Mouse (Mus musculus): ENCODE measurements around the gene Gm10198.

Gene Gm10198

DNA sequence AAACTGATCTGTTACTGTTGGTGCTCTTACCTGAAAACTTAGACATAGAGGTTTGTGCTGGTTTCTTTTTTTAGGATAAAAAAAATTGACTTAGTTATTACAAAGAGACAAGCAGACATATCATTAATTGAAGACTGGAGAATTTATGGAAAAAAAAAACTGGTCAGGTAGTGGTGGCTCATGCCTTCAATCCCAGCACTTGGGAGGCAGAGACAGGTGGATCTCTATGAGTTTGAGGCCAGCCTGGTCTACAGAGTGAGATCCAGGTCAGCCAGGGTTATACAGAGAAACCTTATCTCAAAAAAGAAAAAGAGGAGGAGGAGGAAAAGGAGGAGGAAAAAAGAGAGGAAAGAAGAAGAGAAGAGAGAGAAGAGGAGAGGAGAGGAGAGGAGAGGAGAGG lies at the start of gene Gm10198:
Gene Gm10198 (plus strand): TSS at position 301 of the 400 bp plus-strand sequence.
- in situ Hi-C loops (cut with MboI; ENCODE audit: low pct_unique_long_range_greater_than_20kb in 1 of 2, low sequenced_read_pairs in 2 of 2, unreplicated experiment in 1 of 2), result no loop called here

DNA sequence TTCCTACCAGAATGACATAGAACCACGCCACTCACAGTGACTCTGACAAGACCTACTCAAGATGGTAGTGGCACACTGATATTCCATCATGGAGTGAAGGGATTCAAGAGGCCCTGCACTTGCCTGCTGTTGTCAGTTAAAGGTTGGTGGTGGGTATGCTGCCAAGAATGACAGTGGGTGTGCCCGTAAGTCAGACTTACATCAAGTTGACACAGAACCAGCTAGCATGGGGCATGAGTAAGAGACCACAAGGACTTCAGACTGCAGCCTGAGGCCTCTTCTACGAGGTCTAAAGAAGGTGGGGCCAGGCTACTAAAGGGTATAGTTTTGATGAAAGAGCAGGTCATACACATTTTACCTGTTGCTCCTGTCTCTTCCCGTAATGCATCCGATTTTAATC lies 47.3 kb upstream of the Gm10198 start:
- in situ Hi-C loops (cut with MboI; ENCODE audit: low pct_unique_long_range_greater_than_20kb in 1 of 2, low sequenced_read_pairs in 2 of 2, unreplicated experiment in 1 of 2), result no loop called here

DNA sequence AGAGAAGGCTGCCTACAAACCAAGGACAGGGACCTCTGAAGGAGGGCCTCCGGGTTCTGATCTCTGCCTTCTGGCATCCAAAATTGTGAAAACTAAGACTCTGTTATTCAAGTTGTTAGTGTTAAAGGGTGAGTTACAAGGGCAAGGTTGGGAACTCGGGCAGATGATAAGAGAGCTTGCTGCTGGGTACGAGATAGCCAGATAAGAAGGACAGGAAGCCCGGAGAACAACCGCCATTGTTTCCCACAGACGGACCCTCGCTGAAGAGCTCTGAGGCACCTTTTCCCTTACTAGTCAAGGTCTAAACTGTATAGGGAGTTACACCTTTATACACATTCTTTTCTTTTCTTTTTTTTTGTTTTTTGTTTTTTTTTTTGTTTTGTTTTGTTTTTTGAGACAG lies 39.8 kb upstream of the Gm10198 start:
- in situ Hi-C loops (cut with MboI; ENCODE audit: low pct_unique_long_range_greater_than_20kb in 1 of 2, low sequenced_read_pairs in 2 of 2, unreplicated experiment in 1 of 2), result loop anchor here in 1 of 2 experiments (25.0 kb wide), 1 partner anchor 710 kb away; no protein-coding TSS in a partner anchor

DNA sequence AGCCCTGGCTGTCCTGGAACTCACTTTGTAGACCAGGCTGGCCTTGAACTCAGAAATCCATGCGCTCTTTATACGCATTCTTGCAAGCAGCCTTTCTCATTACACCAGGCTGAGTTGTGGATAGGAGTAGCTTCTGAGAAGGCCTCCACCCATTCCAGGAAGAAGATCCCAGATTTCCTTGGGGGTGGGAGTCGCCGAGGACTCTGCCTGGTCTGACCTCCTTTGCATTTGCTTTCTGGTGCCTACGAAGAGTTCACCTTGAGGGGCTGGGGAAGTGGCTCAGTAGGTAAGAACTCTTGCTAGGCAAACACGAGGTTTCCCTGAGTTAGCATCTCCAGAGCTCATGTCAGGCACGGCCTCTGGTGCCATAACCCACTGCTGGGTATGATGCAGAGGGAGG lies 39.4 kb upstream of the Gm10198 start:
- in situ Hi-C loops (cut with MboI; ENCODE audit: low pct_unique_long_range_greater_than_20kb in 1 of 2, low sequenced_read_pairs in 2 of 2, unreplicated experiment in 1 of 2), result loop anchor here in 1 of 2 experiments (25.0 kb wide), 1 partner anchor 709 kb away; no protein-coding TSS in a partner anchor

DNA sequence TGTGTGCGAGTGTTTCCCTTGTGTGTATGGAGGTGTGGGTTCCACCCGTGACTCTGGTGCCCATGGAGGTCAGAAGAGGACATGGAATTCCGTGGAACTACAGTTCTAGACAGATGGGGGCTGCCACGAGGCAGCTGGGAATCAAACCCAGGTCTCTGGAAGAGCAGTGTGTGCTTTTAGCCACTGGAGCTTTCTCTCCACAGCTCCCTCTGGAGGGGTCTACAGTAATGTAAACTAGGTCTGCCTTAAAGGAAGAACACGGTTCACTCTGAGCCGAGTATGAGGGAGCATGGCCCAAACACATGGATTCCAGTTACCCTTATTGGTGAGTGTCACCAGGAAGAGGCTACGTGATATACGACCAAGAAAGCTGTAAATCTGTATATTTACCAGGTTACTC lies 38.6 kb upstream of the Gm10198 start:
- in situ Hi-C loops (cut with MboI; ENCODE audit: low pct_unique_long_range_greater_than_20kb in 1 of 2, low sequenced_read_pairs in 2 of 2, unreplicated experiment in 1 of 2), result loop anchor here in 1 of 2 experiments (25.0 kb wide), 1 partner anchor 708 kb away; no protein-coding TSS in a partner anchor

DNA sequence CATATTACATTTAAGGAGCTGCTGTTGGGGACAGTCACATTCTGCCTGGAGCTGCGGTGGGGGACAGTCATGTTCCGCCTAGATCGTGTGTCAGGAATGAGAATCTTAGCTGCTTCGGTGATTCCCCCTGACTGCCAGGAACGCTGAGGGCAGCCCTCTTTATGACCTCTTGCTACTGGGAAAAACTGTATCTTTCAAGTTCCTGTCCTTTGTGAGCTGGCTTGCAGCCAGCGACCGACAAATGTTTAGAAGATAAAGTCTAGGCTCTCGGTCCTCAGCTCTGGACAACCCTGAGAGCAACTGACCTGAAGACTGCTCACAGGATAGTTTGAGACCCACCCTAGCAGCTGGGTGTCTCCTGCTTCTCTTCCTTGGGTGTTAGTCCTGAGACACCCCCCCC lies 37.3 kb upstream of the Gm10198 start:
- in situ Hi-C loops (cut with MboI; ENCODE audit: low pct_unique_long_range_greater_than_20kb in 1 of 2, low sequenced_read_pairs in 2 of 2, unreplicated experiment in 1 of 2), result loop anchor here in 1 of 2 experiments (25.0 kb wide), 1 partner anchor 707 kb away; no protein-coding TSS in a partner anchor

DNA sequence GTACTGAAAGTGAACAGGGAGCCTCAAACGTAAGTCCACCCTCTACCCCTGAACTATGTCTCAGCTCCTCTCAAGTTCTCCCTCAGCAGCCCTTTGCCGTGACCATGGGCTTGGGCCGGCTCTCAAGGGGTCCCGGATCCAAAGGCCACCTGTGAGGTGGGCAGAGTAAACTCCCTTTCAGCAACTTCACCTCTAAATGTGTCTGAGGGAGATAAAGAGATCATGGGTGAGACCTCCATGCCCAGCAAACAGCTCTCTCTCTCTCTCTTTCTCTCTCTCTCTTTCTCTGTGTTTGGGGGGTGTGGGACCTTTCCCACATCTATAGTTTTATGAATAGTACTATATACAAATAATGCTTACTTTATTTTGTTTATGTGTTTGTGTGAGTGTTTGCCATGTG lies 36.2 kb upstream of the Gm10198 start:
- in situ Hi-C loops (cut with MboI; ENCODE audit: low pct_unique_long_range_greater_than_20kb in 1 of 2, low sequenced_read_pairs in 2 of 2, unreplicated experiment in 1 of 2), result loop anchor here in 1 of 2 experiments (25.0 kb wide), 1 partner anchor 706 kb away; no protein-coding TSS in a partner anchor

DNA sequence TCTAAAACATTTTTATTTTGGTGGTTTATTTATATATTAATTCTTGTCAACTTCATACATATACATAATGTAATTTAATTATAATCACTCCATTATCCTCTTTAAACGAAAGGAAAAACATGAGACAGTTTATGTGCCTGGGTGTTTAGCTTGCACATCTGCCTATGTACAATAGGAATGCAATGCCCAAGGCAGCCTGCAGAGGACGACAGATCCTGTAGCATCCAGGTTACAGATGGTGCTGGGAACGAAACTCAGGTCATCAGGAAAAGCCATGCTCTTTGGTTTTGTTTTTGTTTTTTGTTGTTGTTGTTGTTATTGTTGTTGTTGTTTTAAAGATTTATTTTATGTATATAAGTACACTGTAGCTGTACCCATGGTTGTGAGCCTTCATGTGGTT lies 32.4 kb upstream of the Gm10198 start:
- in situ Hi-C loops (cut with MboI; ENCODE audit: low pct_unique_long_range_greater_than_20kb in 1 of 2, low sequenced_read_pairs in 2 of 2, unreplicated experiment in 1 of 2), result loop anchor here (5.0 to 25.0 kb wide), 3 partner anchors 187 to 702 kb away; no protein-coding TSS in a partner anchor

DNA sequence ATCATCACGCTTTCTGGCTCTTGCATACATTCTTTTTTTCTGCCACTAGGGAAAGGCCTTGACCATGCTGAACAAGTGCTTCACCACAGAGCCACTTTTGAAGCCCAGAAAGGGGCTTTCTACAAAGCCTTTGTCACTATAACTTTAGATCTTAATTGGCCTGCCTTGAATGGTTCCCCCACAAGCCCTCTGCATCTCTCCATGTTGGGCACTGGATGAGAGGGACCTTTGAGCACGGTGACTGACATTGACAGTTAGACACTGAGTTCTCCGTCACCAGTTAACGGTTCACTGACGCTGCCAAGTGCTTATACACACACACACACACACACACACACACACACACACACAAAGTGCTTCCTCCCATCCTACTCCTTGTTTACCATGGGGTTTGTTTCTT lies 30.0 kb upstream of the Gm10198 start:
- in situ Hi-C loops (cut with MboI; ENCODE audit: low pct_unique_long_range_greater_than_20kb in 1 of 2, low sequenced_read_pairs in 2 of 2, unreplicated experiment in 1 of 2), result loop anchor here (5.0 to 25.0 kb wide), 3 partner anchors 185 to 700 kb away; no protein-coding TSS in a partner anchor

DNA sequence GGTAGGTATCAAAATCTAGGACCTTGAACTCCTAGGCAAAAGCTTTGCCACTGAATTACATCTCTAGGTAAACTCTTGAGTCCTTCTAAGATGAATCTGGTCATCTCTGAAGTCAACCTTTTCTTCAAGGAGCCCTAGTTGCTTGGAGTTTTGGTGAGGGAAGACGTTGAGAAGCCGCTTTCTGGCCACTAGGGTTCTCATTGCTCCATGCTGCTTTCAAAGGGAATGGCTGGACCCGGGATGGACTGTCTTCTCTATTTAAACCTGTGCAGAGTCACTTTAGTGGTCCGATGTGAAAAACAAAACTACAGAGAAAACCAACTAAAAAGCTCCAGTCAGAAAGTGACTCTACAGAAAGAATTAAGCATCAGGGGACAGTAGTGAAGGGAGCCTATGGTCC lies 18.4 kb upstream of the Gm10198 start:
- in situ Hi-C loops (cut with MboI; ENCODE audit: low pct_unique_long_range_greater_than_20kb in 1 of 2, low sequenced_read_pairs in 2 of 2, unreplicated experiment in 1 of 2), result loop anchor here in 1 of 2 experiments (25.0 kb wide), 1 partner anchor 688 kb away; no protein-coding TSS in a partner anchor

DNA sequence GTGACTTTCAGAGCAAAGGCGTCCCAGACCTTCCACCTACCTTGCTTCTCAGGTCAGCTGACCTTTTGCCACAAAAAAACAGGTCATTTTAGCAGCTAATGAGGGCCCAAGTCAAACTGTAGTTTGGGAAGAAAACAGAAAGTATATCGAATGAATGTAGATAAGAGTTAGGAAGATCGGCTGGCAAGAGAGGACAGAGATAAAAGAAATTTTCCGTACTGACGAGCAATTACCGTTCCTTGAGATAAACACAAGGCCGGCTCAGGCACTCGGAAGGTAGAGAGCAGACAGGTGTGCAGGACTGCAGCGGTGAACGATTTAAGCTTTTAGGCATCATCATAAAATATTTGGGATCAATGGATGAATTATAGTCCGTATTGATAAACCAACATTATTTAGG lies 15.4 kb upstream of the Gm10198 start:
- in situ Hi-C loops (cut with MboI; ENCODE audit: low pct_unique_long_range_greater_than_20kb in 1 of 2, low sequenced_read_pairs in 2 of 2, unreplicated experiment in 1 of 2), result no loop called here

DNA sequence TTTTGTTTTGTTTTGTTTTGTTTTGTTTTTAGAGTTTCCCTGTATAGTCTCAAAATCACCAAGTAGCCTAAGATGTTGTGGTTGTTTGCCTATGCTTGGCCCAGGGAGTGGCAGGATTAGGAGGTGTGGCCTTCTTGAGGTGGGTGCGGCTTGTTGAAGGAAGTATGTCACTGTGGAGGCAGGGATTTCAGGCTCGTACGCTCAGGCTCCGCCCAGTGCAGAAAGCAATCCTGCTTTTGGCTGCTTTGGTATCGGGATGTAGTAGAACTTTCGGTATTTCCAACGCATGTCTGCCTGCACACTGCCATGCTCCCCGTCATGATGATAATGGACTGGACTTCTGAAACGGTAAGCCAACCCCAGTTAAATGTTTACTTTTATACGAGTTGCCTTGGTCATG lies 12.5 kb upstream of the Gm10198 start:
- in situ Hi-C loops (cut with MboI; ENCODE audit: low pct_unique_long_range_greater_than_20kb in 1 of 2, low sequenced_read_pairs in 2 of 2, unreplicated experiment in 1 of 2), result no loop called here

DNA sequence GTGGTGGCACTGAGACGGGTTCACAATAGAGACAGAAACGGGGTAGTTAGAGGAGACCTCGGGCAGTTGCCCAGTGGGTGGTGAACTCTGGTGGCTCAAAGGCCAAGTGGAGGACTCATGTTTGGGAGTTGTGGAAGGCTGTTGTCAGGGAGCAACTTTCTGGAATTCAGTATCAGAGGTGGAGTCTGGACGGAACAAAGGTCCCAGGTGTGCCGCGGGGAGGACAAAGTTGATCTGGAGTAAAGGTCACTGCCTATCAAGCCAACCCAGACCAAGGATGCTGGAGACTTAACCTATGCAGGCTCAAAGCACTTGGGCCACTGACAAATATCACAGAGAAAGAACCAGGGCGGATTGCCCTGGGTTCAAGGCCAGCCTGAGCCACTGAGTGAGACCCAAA lies 5.5 kb downstream of the Gm10198 start:
- in situ Hi-C loops (cut with MboI; ENCODE audit: low pct_unique_long_range_greater_than_20kb in 1 of 2, low sequenced_read_pairs in 2 of 2, unreplicated experiment in 1 of 2), result no loop called here

DNA sequence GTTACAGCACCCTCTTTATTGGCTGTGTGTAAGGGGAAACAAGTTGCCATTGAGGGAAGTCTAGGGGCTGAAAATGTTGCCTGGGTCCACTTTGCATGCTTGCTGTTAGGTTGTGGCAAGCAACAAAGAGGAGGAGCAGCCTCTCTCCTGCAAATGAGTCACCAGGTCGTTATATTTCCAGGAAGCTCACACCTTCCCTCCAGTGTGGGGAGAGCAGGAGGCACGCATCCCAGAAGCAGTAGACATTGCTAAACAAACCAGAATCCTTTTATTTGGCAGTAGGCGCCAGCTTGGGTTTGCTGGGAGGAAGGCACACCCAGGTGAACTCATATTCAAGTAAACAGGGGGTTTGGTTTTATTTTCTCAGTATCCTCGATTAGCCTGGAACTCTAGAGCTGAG lies 8.8 kb downstream of the Gm10198 start:
- in situ Hi-C loops (cut with MboI; ENCODE audit: low pct_unique_long_range_greater_than_20kb in 1 of 2, low sequenced_read_pairs in 2 of 2, unreplicated experiment in 1 of 2), result no loop called here

DNA sequence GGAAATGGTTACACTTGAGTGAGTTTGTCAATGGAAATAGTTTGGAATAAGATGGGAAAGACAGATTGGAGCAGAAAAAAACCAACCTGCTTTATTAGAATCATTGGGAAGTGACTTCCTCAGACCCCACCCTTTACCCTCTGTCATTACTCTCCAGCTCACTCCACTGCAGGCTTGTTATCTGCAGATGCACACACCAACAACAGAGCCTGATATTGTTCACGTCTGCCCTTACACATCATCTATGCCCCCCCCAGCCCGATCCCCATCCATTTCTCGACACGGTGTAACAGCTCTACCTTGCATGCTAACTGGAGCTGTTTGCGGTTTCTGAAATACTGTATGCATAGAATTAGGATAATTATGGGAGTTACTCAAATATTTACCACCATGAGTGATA lies 12.2 kb downstream of the Gm10198 start:
- in situ Hi-C loops (cut with MboI; ENCODE audit: low pct_unique_long_range_greater_than_20kb in 1 of 2, low sequenced_read_pairs in 2 of 2, unreplicated experiment in 1 of 2), result no loop called here

DNA sequence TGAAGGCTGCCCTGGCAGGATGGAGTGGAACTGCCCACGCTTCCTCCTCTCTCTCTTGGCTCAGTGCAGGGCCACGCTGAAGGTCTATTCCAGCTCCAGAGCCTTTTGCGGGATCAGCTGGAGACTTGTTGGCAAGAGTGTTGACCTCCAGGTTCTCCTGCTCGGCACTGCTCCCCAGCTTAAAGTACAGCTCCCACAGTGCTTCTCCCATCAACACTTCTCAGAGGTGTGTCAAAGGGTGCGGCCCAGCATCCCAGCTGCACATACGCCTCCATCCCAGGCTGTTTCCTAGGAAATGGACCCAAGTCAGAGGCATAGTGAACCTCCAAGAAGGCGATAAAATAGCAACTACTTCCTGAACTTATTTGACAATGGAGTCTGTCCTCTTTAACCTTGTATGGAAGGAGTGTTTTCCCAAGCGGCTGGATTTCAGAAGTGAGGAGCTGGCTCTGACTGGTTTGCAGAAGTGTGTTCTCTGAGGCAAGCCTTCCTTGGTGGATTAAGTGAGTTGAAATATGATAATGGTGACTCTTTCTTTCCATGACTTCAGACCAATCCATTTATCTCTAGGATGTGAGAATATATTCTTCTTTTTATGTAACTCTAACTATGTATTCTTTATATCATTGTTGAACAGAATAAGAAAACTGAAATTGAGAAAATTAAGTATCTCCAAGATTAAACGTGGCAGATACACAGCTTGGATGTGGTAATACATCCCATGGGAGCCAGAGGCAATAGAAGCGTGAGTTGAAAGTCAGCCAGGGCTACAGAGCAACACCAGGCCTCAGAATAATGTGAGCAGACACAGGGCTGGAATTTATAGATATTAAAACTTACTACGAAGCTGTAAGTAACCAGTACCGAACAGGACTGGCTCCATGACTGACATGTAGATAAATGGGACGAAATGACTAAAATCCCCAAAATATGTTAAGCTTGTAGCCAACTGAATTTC lies 23.9 kb downstream of the Gm10198 start:
- in situ Hi-C loops (cut with MboI; ENCODE audit: low pct_unique_long_range_greater_than_20kb in 1 of 2, low sequenced_read_pairs in 2 of 2, unreplicated experiment in 1 of 2), result no loop called here

DNA sequence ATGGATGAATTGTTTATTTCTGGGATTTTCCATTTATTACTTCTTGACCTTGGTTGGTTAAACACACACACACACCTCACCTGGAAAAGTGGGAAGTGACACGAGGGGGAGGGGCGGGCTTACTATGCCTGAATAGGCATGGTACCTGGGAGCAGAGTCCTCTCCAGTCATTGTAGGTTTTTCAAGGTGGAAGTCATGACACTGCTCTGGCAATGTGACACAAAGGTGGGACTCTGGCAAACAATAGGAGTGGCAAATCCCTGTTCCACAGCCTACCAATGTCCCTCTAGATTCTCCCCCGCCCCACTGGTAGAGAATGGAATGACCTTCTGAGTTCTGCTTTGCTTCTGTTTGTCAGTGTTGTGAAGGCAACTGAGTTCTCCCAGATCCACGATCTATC lies 27.8 kb downstream of the Gm10198 start:
- in situ Hi-C loops (cut with MboI; ENCODE audit: low pct_unique_long_range_greater_than_20kb in 1 of 2, low sequenced_read_pairs in 2 of 2, unreplicated experiment in 1 of 2), result no loop called here

DNA sequence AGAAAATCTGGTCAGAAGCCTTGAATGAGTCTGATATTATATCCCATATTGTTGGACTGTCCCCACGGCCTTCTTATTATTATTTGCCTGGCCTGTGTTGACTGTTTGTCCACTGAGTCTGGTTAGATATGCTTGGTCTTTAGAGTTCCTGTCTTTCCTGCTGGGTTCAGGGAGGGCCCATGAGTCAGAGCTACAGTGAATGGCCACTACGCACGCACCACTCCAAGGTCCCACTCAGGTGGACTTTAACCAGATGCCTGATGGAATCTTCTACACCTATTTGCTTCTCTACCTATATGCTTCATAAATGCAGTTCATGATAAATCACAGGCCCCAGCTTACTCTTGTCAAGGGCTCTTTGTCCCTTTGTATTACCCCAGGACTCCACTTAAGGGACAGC lies 29.8 kb downstream of the Gm10198 start:
- in situ Hi-C loops (cut with MboI; ENCODE audit: low pct_unique_long_range_greater_than_20kb in 1 of 2, low sequenced_read_pairs in 2 of 2, unreplicated experiment in 1 of 2), result no loop called here

DNA sequence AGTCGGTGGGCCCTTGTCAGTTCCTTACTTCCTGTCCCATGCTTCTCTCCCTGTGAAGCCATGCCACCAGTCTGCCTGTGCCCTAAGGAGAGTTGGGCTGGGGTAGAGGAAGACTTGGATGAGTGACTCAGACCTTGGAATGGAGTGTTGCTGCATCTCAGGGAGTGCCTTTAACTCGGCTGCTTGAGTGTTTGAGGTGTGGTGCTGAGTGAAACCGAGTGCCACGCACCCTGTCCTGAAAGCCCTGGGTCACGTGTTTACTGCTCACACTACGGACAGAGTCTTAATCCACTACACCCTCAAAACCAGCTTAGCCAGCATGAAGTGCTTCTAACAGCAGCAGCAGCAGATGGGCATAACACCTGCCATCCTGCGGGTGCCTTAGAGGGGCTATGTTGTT lies 30.5 kb downstream of the Gm10198 start:
- in situ Hi-C loops (cut with MboI; ENCODE audit: low pct_unique_long_range_greater_than_20kb in 1 of 2, low sequenced_read_pairs in 2 of 2, unreplicated experiment in 1 of 2), result no loop called here

DNA sequence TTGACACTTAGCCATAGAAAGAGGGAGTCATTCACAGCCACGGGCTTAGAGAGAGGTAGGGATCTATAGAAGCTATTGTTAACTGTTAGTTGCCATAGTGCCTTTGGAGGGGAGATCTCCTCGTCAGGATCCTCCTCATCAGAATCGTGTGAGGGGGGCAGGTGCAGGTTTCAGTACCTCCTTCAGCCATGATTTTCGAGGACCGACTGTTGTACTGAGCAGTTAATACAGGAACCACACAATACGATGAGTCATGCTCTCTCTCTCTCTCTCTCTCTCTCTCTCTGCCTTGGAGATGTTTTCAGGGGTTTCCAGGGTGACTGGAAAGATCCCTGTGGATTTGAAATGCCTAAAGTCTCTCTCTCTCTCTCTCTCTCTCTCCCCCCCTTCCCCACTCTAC lies 31.5 kb downstream of the Gm10198 start:
- in situ Hi-C loops (cut with MboI; ENCODE audit: low pct_unique_long_range_greater_than_20kb in 1 of 2, low sequenced_read_pairs in 2 of 2, unreplicated experiment in 1 of 2), result no loop called here

Measured in mouse embryonic stem cell (cell line).